22 mouse cellular contexts compared by ENCODE assay signal in genomic region chr11:59891854-59892253, GRCm38 (mm10). TPM values are rescaled to one million over a fixed set of nuclear protein-coding genes. Genes with fewer than 3 reads are reported as not detected.
A peak's percentile ranks its signal among the peaks of the same experiment; 100 is the strongest.
DNase-seq lines count a peak whose midpoint lies in the region; ATAC-seq and TF ChIP-seq lines count a peak whose summit lies in the region.
"Had no signal": no experiment of that assay in that cellular context is flagged by ENCODE, and none has a peak within 500 bp of the region (broad histone marks: within the 10 kb centered on the region; RNA-seq: fewer than 3 reads in every experiment).

No protein-coding gene starts in this region.

- no peak overlapping the region for H3K4me3 ChIP-seq in hindbrain, embryonic 15.5 days
- no peak overlapping the region for H3K4me3 ChIP-seq in hindbrain, embryonic 14.5 days (replicated peaks; ENCODE audit: low read length)
- no peak overlapping the region for H3K4me3 ChIP-seq in embryonic facial prominence, embryonic 10.5 days
- no peak overlapping the region for H3K4me3 ChIP-seq in lung, adult 2 months (replicated peaks; ENCODE audit: extremely low read depth, low read depth, low read length)
- H3K4me3 ChIP-seq: embryonic facial prominence, embryonic 13.5 days; kidney, embryonic 15.5 days; limb, embryonic 10.5 days; neural tube, embryonic 13.5 days; stomach, embryonic 15.5 days had no signal

- no peaks in the 10 kb centered on the region for H3K9me3 ChIP-seq in hindbrain, embryonic 15.5 days
- H3K9me3 ChIP-seq in hindbrain, embryonic 14.5 days (ENCODE audit: control insufficient read depth, low read length) = no peaks in the 10 kb centered on the region
- no peaks in the 10 kb centered on the region for H3K9me3 ChIP-seq in embryonic facial prominence, embryonic 10.5 days
- H3K9me3 ChIP-seq: embryonic facial prominence, embryonic 13.5 days; kidney, embryonic 15.5 days; limb, embryonic 10.5 days; neural tube, embryonic 13.5 days; stomach, embryonic 15.5 days had no signal

- H3K9ac ChIP-seq in hindbrain, embryonic 15.5 days = no peak overlapping the region
- no peak overlapping the region for H3K9ac ChIP-seq in hindbrain, embryonic 14.5 days
- H3K9ac ChIP-seq: embryonic facial prominence, embryonic 13.5 days; kidney, embryonic 15.5 days; liver, postnatal 0 days; neural tube, embryonic 13.5 days; stomach, embryonic 15.5 days had no signal

- H3K27ac ChIP-seq in hindbrain, embryonic 15.5 days (replicated peaks) = 0 out of 2 replicates have a peak overlapping the region, but pooled peaks have one; percentile 31
- H3K27ac ChIP-seq in hindbrain, embryonic 14.5 days = no peak overlapping the region
- 0 out of 2 replicates have a peak overlapping the region, but pooled peaks have one; percentile 20 for H3K27ac ChIP-seq in embryonic facial prominence, embryonic 10.5 days (replicated peaks)
- H3K27ac ChIP-seq: embryonic facial prominence, embryonic 13.5 days; kidney, embryonic 15.5 days; limb, embryonic 10.5 days; neural tube, embryonic 13.5 days; stomach, embryonic 15.5 days had no signal

- peak; percentile 79 for ATAC-seq in hindbrain, embryonic 15.5 days (ENCODE audit: low FRiP score, low read depth)
- no peak for ATAC-seq in hindbrain, embryonic 14.5 days (ENCODE audit: low FRiP score)
- ATAC-seq: intestine, postnatal 0 days; liver, postnatal 0 days had no signal

- peaks cover 12% of the 10 kb centered on the region for H3K4me1 ChIP-seq in hindbrain, embryonic 15.5 days (replicated peaks)
- no peaks in the 10 kb centered on the region for H3K4me1 ChIP-seq in hindbrain, embryonic 14.5 days (replicated peaks; ENCODE audit: control insufficient read depth, insufficient read depth, low read length)
- H3K4me1 ChIP-seq in embryonic facial prominence, embryonic 10.5 days = peaks cover 22% of the 10 kb centered on the region
- no peaks in the 10 kb centered on the region for H3K4me1 ChIP-seq in lung, adult 2 months (ENCODE audit: control insufficient read depth, insufficient read depth, low read length)

- WGBS in hindbrain, embryonic 15.5 days = 58% methylated on average over 6 of the region's 6 CpGs
- 53% methylated on average over 6 of the region's 6 CpGs for WGBS in hindbrain, embryonic 14.5 days
- 74% methylated on average over 6 of the region's 6 CpGs for WGBS in embryonic facial prominence, embryonic 10.5 days
- WGBS in lung, adult 2 months = 80% methylated on average over 6 of the region's 6 CpGs

- no peak overlapping the region for H3K4me2 ChIP-seq in hindbrain, embryonic 15.5 days
- no peak overlapping the region for H3K4me2 ChIP-seq in hindbrain, embryonic 14.5 days (replicated peaks)
- H3K4me2 ChIP-seq: embryonic facial prominence, embryonic 13.5 days; kidney, embryonic 15.5 days; neural tube, embryonic 13.5 days; stomach, embryonic 15.5 days had no signal

- no peak for TF ChIP-seq CTCF in lung, adult 2 months (IDR thresholded peaks at IDR 0.05; ENCODE audit: insufficient read depth, low read length)

- no peak for DNase-seq in hindbrain, embryonic 14.5 days (ENCODE audit: low spot score)
- DNase-seq in testis, postnatal 14 days (ENCODE audit: low spot score) = peak; percentile 48
- no peak for DNase-seq in testis, postnatal 10 days (ENCODE audit: low spot score)
- DNase-seq in embryonic facial prominence, embryonic 10.5 days (ENCODE audit: low spot score) = no peak
- DNase-seq in retina, postnatal 1 day = peak; percentile 48
- no peak for DNase-seq in spleen, postnatal 36 days (ENCODE audit: low spot score in 2 of 2)
- DNase-seq in lung, adult 2 months = no peak
- DNase-seq: cerebellum, adult 9-10 months; gastrocnemius, postnatal 10 days; heart, adult 11 months; heart, postnatal 4 days; layer of hippocampus, postnatal 36 days; liver, postnatal 0 days; lung, postnatal 14 days; right cerebral cortex, postnatal 25 days had no signal

- H3K27me3 ChIP-seq in hindbrain, embryonic 15.5 days = no peaks in the 10 kb centered on the region
- H3K27me3 ChIP-seq in hindbrain, embryonic 14.5 days (ENCODE audit: control insufficient read depth, insufficient read depth, low read length) = no peaks in the 10 kb centered on the region
- H3K27me3 ChIP-seq in embryonic facial prominence, embryonic 10.5 days (replicated peaks; ENCODE audit: low read depth, poor library complexity, severe bottlenecking) = no peaks in the 10 kb centered on the region
- H3K27me3 ChIP-seq: embryonic facial prominence, embryonic 13.5 days; kidney, embryonic 15.5 days; neural tube, embryonic 13.5 days; stomach, embryonic 15.5 days had no signal

- TF ChIP-seq POLR2A in lung, adult 2 months (IDR thresholded peaks at IDR 0.05; ENCODE audit: borderline replicate concordance, extremely low read depth, low read depth, low read length) = no peak

- H3K36me3 ChIP-seq in hindbrain, embryonic 15.5 days = no peaks in the 10 kb centered on the region
- no peaks in the 10 kb centered on the region for H3K36me3 ChIP-seq in hindbrain, embryonic 14.5 days (replicated peaks; ENCODE audit: control insufficient read depth, insufficient read depth)
- no peaks in the 10 kb centered on the region for H3K36me3 ChIP-seq in embryonic facial prominence, embryonic 10.5 days (replicated peaks)
- H3K36me3 ChIP-seq: embryonic facial prominence, embryonic 13.5 days; kidney, embryonic 15.5 days; limb, embryonic 10.5 days; neural tube, embryonic 13.5 days; stomach, embryonic 15.5 days had no signal

RNA-seq across cellular contexts. Expression of gene Cops3, which starts 52.2 kb away (rescaled TPM):
- 183 and 185 TPM in 2 replicates for polyA plus RNA-seq in hindbrain, embryonic 15.5 days (2015; fragmentation: Nextera tagmentation; extraction: Ambion mirVana)
- polyA plus RNA-seq in hindbrain, embryonic 14.5 days (2014; fragmentation: Nextera tagmentation; extraction: Ambion mirVana) = 198 and 199 TPM in 2 replicates
- polyA plus RNA-seq in embryonic facial prominence, embryonic 10.5 days (2016; fragmentation: Nextera tagmentation; extraction: Ambion mirVana) = 224 and 231 TPM in 2 replicates
- polyA plus RNA-seq in lung, adult 2 months (2012; rRNA removed) = 12.3 and 17.7 TPM in 2 replicates

RNA-seq across cellular contexts. Expression of gene Nt5m, which starts 52.6 kb away (rescaled TPM):
- 70.3 and 74.8 TPM in 2 replicates for polyA plus RNA-seq in hindbrain, embryonic 15.5 days (2015; fragmentation: Nextera tagmentation; extraction: Ambion mirVana)
- polyA plus RNA-seq in hindbrain, embryonic 14.5 days (2014; fragmentation: Nextera tagmentation; extraction: Ambion mirVana) = 70.0 and 70.1 TPM in 2 replicates
- 34.3 and 37.3 TPM in 2 replicates for polyA plus RNA-seq in embryonic facial prominence, embryonic 10.5 days (2016; fragmentation: Nextera tagmentation; extraction: Ambion mirVana)
- polyA plus RNA-seq in lung, adult 2 months (2012; rRNA removed) = 18.5 and 19.0 TPM in 2 replicates

RNA-seq across cellular contexts. Expression of gene Med9, which starts 56.2 kb away (rescaled TPM):
- polyA plus RNA-seq in hindbrain, embryonic 15.5 days (2015; fragmentation: Nextera tagmentation; extraction: Ambion mirVana) = 38.0 and 38.2 TPM in 2 replicates
- polyA plus RNA-seq in hindbrain, embryonic 14.5 days (2014; fragmentation: Nextera tagmentation; extraction: Ambion mirVana) = 32.7 and 36.1 TPM in 2 replicates
- polyA plus RNA-seq in embryonic facial prominence, embryonic 10.5 days (2016; fragmentation: Nextera tagmentation; extraction: Ambion mirVana) = 48.3 and 51.5 TPM in 2 replicates
- 21.2 and 21.5 TPM in 2 replicates for polyA plus RNA-seq in lung, adult 2 months (2012; rRNA removed)

Comparison
In these comparisons a context has a peak if more than half of its experiments do, and no peak if none do; other contexts are left out.
1. DNase-seq: peak in testis, postnatal 14 days (single experiment) and retina, postnatal 1 day (single experiment); none in hindbrain, embryonic 14.5 days (single experiment), testis, postnatal 10 days (single experiment), embryonic facial prominence, embryonic 10.5 days (single experiment), spleen, postnatal 36 days (0 of 2) and lung, adult 2 months (single experiment).